Mouse (Mus musculus): ENCODE results near the gene Ramp2. TPM values are rescaled to one million over a fixed set of nuclear protein-coding genes. Genes with fewer than 3 reads are reported as not detected.

Gene Ramp2
- polyA plus RNA-seq, 1 experiment = 25.8 TPM

- TF ChIP-seq POLR2A (IDR thresholded peaks at IDR 0.05; ENCODE audit: low read depth, low read length) (no peak), CTCF (IDR thresholded peaks at IDR 0.05; ENCODE audit: extremely low read depth, insufficient read length, insufficient replicate concordance, low read depth, low read length) (no peak)
- H3K27ac ChIP-seq (ENCODE audit: insufficient read depth, low read depth, low read length) = peak overlapping the region; percentile 79
- H3K4me3 ChIP-seq (ENCODE audit: low read depth, low read length) = no peak overlapping the region
- WGBS = 68% methylated on average over 2 of the region's 2 CpGs
- H3K4me1 ChIP-seq (ENCODE audit: control insufficient read depth, insufficient read depth, insufficient read length, low read length) = peaks cover 11% of the 10 kb centered on the region
- H3K27me3 ChIP-seq (ENCODE audit: control insufficient read depth, insufficient read depth, low read length) = no peaks in the 10 kb centered on the region
- H3K36me3 ChIP-seq (ENCODE audit: control insufficient read depth, insufficient read depth, low read length) = no peaks in the 10 kb centered on the region
Observed at GRCm38 (mm10) chr11:101230061-101230511, 15.7 kb upstream of the Ramp2 start.

GRCm38 (mm10) chr11:101230526-101230925 lies 15.3 kb upstream of the Ramp2 start:
- H3K4me1 ChIP-seq (ENCODE audit: control insufficient read depth, insufficient read depth, insufficient read length, low read length) = peaks cover 11% of the 10 kb centered on the region
- H3K27me3 ChIP-seq (ENCODE audit: control insufficient read depth, insufficient read depth, low read length) = no peaks in the 10 kb centered on the region
- 0 out of 2 replicates have a peak overlapping the region, but pooled peaks have one; percentile 41 for H3K4me3 ChIP-seq (ENCODE audit: low read depth, low read length)
- 47% methylated on average over 5 of the region's 5 CpGs for WGBS
- peak overlapping the region; percentile 79 for H3K27ac ChIP-seq (ENCODE audit: insufficient read depth, low read depth, low read length)
- TF ChIP-seq CTCF (IDR thresholded peaks at IDR 0.05; ENCODE audit: extremely low read depth, insufficient read length, insufficient replicate concordance, low read depth, low read length) (no peak), POLR2A (IDR thresholded peaks at IDR 0.05; ENCODE audit: low read depth, low read length) (no peak)
- H3K36me3 ChIP-seq (ENCODE audit: control insufficient read depth, insufficient read depth, low read length) = no peaks in the 10 kb centered on the region

GRCm38 (mm10) chr11:101230991-101231871 lies 14.6 kb upstream of the Ramp2 start:
- 17% methylated on average over 18 of the region's 18 CpGs for WGBS
- no peaks in the 10 kb centered on the region for H3K27me3 ChIP-seq (ENCODE audit: control insufficient read depth, insufficient read depth, low read length)
- TF ChIP-seq POLR2A (IDR thresholded peaks at IDR 0.05; ENCODE audit: low read depth, low read length) = no peak
- TF ChIP-seq CTCF (IDR thresholded peaks at IDR 0.05; ENCODE audit: extremely low read depth, insufficient read length, insufficient replicate concordance, low read depth, low read length) = no peak
- H3K27ac ChIP-seq (ENCODE audit: insufficient read depth, low read depth, low read length) = peak overlapping the region; percentile 79
- H3K4me1 ChIP-seq (ENCODE audit: control insufficient read depth, insufficient read depth, insufficient read length, low read length) = peaks cover 11% of the 10 kb centered on the region
- H3K36me3 ChIP-seq (ENCODE audit: control insufficient read depth, insufficient read depth, low read length) = no peaks in the 10 kb centered on the region
- H3K4me3 ChIP-seq (ENCODE audit: low read depth, low read length) = peak overlapping the region; percentile 41

- 59% methylated on average over 6 of the region's 6 CpGs for WGBS
- H3K27me3 ChIP-seq (ENCODE audit: control insufficient read depth, insufficient read depth, low read length) = no peaks in the 10 kb centered on the region
- H3K36me3 ChIP-seq (ENCODE audit: control insufficient read depth, insufficient read depth, low read length) = no peaks in the 10 kb centered on the region
- TF ChIP-seq CTCF (IDR thresholded peaks at IDR 0.05; ENCODE audit: extremely low read depth, insufficient read length, insufficient replicate concordance, low read depth, low read length) = no peak
- no peak for TF ChIP-seq POLR2A (IDR thresholded peaks at IDR 0.05; ENCODE audit: low read depth, low read length)
- H3K4me1 ChIP-seq (ENCODE audit: control insufficient read depth, insufficient read depth, insufficient read length, low read length) = peaks cover 8% of the 10 kb centered on the region
- peak overlapping the region; percentile 79 for H3K27ac ChIP-seq (ENCODE audit: insufficient read depth, low read depth, low read length)
- H3K4me3 ChIP-seq (ENCODE audit: low read depth, low read length) = peak overlapping the region; percentile 7; the same call in 1 of the 2 replicates
Observed at GRCm38 (mm10) chr11:101232010-101232839, 13.6 kb upstream of the Ramp2 start.

GRCm38 (mm10) chr11:101233240-101233639 lies 12.6 kb upstream of the Ramp2 start:
- no peak overlapping the region for H3K27ac ChIP-seq (ENCODE audit: insufficient read depth, low read depth, low read length)
- no peaks in the 10 kb centered on the region for H3K36me3 ChIP-seq (ENCODE audit: control insufficient read depth, insufficient read depth, low read length)
- TF ChIP-seq CTCF (IDR thresholded peaks at IDR 0.05; ENCODE audit: extremely low read depth, insufficient read length, insufficient replicate concordance, low read depth, low read length) (no peak), POLR2A (IDR thresholded peaks at IDR 0.05; ENCODE audit: low read depth, low read length) (no peak)
- 63% methylated on average over 1 of the region's 1 CpGs for WGBS
- peaks cover 8% of the 10 kb centered on the region for H3K4me1 ChIP-seq (ENCODE audit: control insufficient read depth, insufficient read depth, insufficient read length, low read length)
- no peaks in the 10 kb centered on the region for H3K27me3 ChIP-seq (ENCODE audit: control insufficient read depth, insufficient read depth, low read length)
- no peak overlapping the region for H3K4me3 ChIP-seq (ENCODE audit: low read depth, low read length)

- Histone ChIP-seq H3K4me3 (ENCODE audit: low read depth, low read length) (no peak overlapping the region), H3K27me3 (ENCODE audit: control insufficient read depth, insufficient read depth, low read length) (no peaks in the 10 kb centered on the region), H3K27ac (ENCODE audit: insufficient read depth, low read depth, low read length) (no peak overlapping the region), H3K4me1 (ENCODE audit: control insufficient read depth, insufficient read depth, insufficient read length, low read length) (peaks cover 8% of the 10 kb centered on the region), H3K36me3 (ENCODE audit: control insufficient read depth, insufficient read depth, low read length) (no peaks in the 10 kb centered on the region)
- TF ChIP-seq POLR2A (IDR thresholded peaks at IDR 0.05; ENCODE audit: low read depth, low read length) (no peak), CTCF (IDR thresholded peaks at IDR 0.05; ENCODE audit: extremely low read depth, insufficient read length, insufficient replicate concordance, low read depth, low read length) (no peak)
Observed at GRCm38 (mm10) chr11:101234124-101234523, 11.7 kb upstream of the Ramp2 start.

- Histone ChIP-seq H3K4me3 (ENCODE audit: low read depth, low read length) (no peak overlapping the region), H3K27me3 (ENCODE audit: control insufficient read depth, insufficient read depth, low read length) (no peaks in the 10 kb centered on the region), H3K27ac (ENCODE audit: insufficient read depth, low read depth, low read length) (no peak overlapping the region), H3K36me3 (ENCODE audit: control insufficient read depth, insufficient read depth, low read length) (no peaks in the 10 kb centered on the region), H3K4me1 (ENCODE audit: control insufficient read depth, insufficient read depth, insufficient read length, low read length) (peaks cover 8% of the 10 kb centered on the region)
- no peak for TF ChIP-seq POLR2A (IDR thresholded peaks at IDR 0.05; ENCODE audit: low read depth, low read length)
- TF ChIP-seq CTCF (IDR thresholded peaks at IDR 0.05; ENCODE audit: extremely low read depth, insufficient read length, insufficient replicate concordance, low read depth, low read length) = no peak
Observed at GRCm38 (mm10) chr11:101235429-101235828, 10.4 kb upstream of the Ramp2 start.
